Mouse (Mus musculus): ENCODE measurements around the gene Nek6.

The Nek6 gene

GRCm38 (mm10) chr2:38510120-38510519 is 1.3 kb upstream of the Nek6 start:
- no peak for DNase-seq

DNA sequence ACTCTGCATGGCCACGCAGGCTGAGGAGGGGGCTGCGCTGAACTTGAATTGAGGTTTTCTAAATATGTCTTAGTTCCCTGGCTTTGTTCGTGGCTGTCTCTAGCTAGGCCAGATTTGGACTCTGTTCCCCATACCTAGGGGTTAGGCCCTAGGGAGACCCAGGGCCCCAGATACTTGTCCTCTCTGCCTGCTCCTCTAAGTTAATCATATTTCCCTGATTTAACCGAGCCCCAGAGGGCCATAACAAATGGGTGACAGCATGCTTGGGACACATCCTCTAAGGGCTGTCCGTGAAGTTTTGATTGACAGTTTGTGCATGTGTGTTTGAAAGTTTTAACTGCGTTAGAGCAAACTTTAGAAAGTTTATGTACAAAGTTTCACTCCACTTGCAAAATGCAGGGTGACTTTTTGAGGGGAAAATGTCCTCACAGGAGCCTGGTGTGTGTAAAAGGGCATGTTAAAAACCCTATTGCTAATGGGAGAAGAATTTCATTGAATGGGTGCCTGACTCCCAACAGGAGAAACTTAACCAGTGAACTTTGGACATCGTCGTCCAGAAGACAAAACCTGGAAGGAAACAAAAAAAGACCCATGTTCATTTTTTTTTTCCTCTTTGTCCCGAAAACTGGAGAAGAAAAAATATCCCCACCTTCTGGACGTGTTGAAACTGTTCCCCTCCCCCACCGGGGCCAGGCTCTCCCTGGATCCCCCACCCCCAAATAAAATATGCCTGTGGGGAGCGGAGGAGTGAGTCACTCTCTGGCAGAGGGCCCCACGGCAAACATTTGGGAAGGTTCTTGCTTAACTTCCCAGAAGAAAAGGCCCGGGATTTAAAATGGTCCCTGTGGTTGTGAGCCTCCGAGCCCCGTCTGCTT is 1.1 kb downstream of the Nek6 start:
- DNase-seq, result peak; percentile 44

DNA sequence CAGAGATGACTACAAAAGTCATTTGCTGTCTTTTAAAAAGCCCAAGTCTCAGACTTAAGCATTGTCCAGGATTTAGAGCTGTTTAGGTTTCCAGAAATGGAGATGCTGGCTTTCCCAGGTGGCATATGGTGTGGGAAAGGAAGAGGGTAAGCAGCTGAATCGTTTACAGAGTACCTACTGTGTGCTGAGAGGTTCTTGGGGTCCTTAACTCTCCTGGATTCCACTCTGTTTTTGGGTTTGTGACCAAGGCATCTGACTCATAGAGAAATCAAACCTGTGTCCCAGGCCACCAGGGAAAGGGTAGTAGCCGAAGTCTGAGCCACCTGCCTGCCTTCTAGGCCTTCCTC is 1.7 kb downstream of the Nek6 start:
- no peak for DNase-seq

DNA sequence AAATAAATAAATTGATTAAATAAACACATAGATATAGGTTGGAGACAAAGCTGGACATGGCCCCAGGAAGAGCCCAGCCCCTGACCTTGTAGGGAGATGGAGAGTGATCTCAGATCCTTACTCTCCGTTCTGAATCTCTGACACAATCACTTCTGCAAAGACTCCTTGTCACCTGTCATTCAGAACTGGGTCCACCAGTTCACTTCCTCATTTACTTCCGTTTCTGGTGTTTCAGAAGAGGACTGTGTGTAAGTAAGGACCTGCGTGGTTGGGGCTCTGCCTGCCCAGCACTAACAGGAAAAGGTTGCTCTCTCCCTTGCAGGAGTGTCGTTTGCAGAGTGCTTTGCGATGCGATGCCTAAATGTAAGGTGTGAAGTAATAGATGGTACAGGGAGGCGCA is 3.0 kb downstream of the Nek6 start:
- no peak for DNase-seq

DNA sequence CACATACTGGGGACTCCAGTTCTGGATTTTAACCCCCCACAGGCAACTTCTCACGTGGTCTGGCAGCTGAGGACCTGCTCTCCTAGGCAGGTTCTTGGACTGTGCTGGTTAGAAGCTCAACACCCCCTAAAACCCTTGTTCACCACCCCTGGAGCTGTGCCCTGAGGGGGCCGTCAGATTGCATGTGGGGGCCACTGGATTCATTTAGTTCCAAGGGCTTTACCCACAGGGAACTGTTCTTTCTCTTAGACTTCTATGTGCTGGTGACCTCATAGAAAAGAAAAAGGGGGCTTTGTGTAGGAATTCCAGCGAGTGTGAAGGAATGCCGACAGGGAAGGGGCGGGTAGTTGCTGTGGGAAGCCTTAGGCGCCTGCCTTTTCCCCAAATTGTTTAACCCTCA is 4.0 kb downstream of the Nek6 start:
- DNase-seq, result no peak

DNA sequence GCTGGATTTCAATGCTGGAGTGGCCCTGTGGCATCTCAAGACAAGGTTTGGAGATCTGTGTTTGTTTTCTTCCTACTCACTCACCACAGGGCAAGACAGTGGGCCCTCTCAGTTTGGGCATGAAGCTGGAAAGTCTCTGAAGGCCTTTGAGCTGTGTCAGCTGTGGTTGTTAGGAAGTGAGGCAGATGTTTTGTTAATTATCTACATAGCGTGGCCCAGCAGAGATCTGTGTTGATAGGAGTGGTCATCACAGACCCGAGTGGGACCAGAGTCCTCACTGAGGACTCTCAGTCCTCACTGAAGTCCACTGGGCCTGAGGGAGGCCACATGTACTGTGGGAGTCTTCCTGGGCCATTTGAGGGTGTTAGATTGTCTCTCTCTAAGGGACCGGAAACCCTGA is 5.0 kb downstream of the Nek6 start:
- peak; percentile 51 for DNase-seq

- DNase-seq, result no peak
Measured at GRCm38 (mm10) chr2:38517045-38517444, 5.6 kb downstream of the Nek6 start.

GRCm38 (mm10) chr2:38518719-38519118 is 7.3 kb downstream of the Nek6 start:
- no peak for DNase-seq

DNA sequence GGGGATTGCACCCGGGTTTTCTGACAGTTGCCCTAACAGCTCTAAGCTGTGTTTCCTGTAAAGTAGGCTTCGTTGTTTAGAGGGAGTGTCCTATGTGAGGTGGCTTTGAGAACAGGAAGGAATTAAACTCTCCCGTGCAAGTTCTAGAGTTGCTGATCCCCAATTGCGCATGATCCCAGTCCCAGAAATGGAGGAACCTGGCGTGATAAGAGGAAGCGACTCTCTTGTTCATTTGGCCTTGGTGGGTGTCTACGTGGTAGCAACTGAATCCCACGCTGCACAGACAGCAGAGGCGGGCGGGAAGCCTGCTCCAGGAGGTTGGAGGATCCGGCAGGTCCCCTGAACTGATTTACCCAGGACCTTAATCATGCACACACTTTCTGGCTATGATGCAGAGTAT is 8.5 kb downstream of the Nek6 start:
- no peak for DNase-seq

GRCm38 (mm10) chr2:38521618-38522017 is 10.2 kb downstream of the Nek6 start:
- DNase-seq, result no peak

DNA sequence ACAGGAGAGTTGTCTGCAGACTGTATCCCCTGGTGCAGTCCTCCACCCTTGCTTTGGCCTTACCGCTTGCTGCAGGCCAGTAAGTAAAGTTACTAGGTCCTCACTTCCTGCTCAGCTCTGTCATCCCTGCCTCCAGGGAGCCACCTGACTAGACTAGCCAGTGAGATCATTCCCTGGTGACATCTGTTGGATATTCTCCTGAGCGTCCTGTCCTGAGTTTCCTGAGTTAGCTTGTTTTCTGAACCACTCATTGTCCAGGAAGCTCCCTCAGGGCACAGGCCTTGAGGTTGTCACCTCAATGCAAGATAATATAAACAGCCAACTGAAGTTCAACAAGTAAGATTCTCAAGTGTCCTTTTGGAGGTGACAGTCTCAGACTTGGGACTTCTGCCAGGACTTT is 10.9 kb downstream of the Nek6 start:
- DNase-seq, result no peak

GRCm38 (mm10) chr2:38523781-38524445 is 12.5 kb downstream of the Nek6 start:
- peak; percentile 62 for DNase-seq

DNA sequence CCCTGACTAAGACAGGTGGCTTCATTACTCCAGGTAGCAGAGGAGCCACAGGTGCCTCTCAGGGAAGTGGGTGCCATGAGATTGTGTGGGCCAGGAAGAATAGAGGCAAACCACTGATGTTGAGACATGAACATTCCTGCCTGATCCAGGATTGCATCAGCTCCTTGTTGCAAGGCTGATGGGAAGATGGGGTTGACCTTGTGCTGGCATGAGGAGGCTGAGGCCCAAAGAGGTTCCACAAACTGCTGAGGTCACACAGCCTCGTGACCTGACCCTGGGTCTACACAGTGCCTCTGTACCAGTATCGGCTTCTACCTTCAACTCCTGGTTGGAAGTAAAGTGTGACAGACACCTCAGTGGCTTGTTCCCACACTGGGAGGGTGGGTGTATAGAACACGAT is 13.6 kb downstream of the Nek6 start:
- no peak for DNase-seq

DNA sequence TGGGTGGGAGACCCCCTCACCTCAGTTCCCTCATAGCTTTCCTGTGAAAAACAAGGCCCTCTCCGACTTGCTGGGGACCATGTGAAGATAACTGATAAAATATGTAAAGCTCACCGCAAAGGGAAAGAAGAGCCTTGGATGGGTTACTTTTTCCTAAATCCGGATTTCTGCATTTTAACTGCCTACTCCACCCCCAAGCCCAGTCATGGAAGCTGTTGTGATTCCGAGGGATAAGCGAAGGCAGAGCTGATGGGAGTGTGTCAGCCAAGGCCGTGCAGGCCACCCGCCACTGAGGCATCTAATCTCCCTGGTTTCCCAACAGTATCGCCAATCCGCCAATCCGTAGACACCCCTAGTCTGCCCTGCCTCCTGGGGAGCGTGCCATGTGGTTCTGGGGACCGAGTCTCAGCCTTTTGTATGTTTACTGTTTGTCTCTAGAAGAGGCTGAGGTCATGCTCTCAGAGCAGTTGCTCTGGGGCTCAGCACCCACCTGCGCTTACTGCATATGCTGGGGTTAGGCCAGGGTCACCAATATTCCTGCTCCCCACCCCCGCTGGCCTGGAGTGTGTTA is 18.2 kb downstream of the Nek6 start:
- DNase-seq, result no peak

DNA sequence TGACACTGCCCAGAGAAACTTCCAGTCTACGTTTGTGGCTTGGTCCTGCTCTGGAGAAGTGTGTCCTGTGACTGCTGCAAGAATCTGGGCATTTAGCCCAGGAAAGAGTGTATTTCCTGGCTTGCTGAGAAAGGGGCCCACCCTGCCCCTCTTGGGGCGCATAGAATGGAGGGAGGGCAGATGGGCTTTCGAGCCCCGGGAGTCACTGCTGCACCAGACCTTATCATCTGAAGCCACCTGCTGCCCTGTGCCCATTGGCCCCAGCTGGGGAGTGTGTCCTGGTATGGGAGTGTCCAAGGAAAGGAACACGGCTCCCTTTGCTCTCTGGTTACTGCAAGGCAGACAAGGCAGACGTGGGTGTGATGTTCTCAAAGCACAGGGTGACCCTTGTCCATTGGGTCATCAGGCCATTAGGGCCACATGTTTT is 19.5 kb downstream of the Nek6 start:
- DNase-seq, result peak; percentile 65

DNA sequence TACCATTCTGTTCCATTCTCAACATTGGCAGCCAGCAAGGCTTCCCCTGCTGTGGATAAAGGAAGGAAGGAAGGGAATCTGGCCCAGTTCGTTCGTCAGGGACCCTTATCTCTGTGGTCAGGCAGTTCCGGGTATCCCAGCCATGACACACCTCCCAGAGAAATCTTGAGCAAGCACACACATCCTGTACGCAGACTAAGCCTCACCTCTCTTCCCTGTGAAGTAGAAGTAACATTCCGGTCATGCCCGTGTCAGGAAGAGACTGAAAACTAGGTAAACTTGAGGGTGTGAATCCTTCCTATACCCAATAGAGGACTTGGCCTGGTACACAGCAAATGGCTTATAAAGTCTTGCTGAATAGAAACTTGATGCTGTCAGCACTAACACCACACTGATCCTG is 21.9 kb downstream of the Nek6 start:
- peak; percentile 75 for DNase-seq

- DNase-seq, result peak; percentile 33
Measured at GRCm38 (mm10) chr2:38533767-38534166, 22.3 kb downstream of the Nek6 start.

GRCm38 (mm10) chr2:38534241-38534940 is 22.9 kb downstream of the Nek6 start:
- DNase-seq, result no peak

DNA sequence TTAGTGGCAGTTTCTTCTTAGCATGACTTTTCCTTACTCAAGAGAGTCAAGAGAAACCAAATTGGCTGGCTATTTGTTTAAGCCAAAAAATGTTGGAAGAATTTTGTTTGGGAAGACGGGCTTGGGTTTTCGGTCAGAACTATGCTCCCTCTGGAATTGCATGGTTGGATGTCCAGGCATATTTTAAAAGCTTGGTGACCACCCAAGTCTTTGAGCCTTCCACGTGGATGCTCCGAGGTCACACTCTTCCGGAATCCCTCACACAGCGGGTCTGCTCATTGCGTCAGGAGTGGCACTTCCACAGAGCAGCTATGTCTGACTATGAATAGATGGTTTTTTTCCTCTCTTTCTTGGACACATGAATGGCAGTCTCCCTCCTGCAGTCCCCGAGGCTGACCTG is 23.6 kb downstream of the Nek6 start:
- DNase-seq, result no peak

DNA sequence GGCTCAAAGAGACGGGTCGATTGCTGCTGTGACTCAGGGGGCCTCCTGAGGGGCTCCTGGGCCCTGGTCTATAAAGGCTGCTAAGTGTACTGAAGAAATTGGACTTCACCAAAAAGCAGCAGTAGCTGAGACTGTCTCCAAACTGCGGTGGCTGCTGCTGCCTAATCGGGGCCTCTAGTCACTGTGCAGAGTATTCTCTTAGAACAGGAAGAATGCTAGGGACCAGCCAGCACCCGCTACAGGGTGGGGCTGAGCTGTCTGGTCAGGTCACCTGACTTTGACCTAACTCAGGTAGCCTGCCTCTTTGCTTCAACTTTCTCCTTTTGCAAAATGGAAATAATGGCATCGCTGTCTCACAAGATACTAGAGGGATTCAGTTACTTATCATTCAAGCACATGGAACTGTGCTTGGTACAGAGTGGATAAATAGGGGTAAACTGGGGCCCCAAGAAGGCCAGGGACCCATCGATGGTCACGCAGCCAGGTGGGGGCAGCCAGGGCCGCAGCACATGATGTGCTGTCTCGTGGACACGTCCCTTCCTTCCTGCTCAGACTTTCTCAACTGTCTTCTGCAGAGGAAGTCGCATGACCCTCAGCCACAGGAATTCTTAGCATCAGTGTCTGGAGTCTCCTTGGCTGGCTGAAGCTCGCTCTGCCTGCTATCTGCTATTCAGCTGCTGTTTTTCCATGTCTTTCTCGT is 24.2 kb downstream of the Nek6 start:
- DNase-seq, result peak; percentile 43

GRCm38 (mm10) chr2:38536331-38536731 is 24.9 kb downstream of the Nek6 start:
- DNase-seq, result peak; percentile 49

GRCm38 (mm10) chr2:38539677-38540076 is 28.2 kb downstream of the Nek6 start:
- DNase-seq, result no peak

- DNase-seq, result no peak
Measured at GRCm38 (mm10) chr2:38540666-38541065, 29.2 kb downstream of the Nek6 start.

Measured in kidney, adult 9 months (tissue).